Mouse (Mus musculus) layer of hippocampus, adult 2 months (tissue): Measurements from ENCODE around the gene B9d2. TPM values are rescaled to one million over a fixed set of nuclear protein-coding genes. Genes with fewer than 3 reads are reported as not detected.
"Not testable (repeated sequence)": the region's sequence is repeated elsewhere in the genome, so short reads cannot be mapped to it uniquely, and the experiment has no call there.

ENCODE experiments used
- DNase-seq, 2 experiments: peaks; one replicate each; pipeline ENCODE4 v3.0.0; 2022; ENCODE audit warnings: low spot score in 2 of 2
- H3K27ac ChIP-seq: fragments of 200-600 bp; 2 replicates; pipeline ENCODE4 v1.8.1; 2022
- H3K4me3 ChIP-seq: fragments of 200-600 bp; 2 replicates; pipeline ENCODE4 v1.8.1; 2022; ENCODE audit warnings: mild to moderate bottlenecking
- CTCF ChIP-seq: fragments of 200-600 bp; conservative IDR thresholded peaks from 2 replicates; pipeline ENCODE4 v1.8.1; 2022; ENCODE audit warnings: antibody characterized with exemption, mild to moderate bottlenecking, moderate library complexity
- total RNA-seq, 2 experiments: library from RNA; stranded (reverse); gene quantifications; 2 replicates each; pipeline ENCODE4 v1.2.3; 2021

B9d2 gene
- total RNA-seq, 2 experiments from 2014 or later: 20.2 to 20.6 TPM

DNA sequence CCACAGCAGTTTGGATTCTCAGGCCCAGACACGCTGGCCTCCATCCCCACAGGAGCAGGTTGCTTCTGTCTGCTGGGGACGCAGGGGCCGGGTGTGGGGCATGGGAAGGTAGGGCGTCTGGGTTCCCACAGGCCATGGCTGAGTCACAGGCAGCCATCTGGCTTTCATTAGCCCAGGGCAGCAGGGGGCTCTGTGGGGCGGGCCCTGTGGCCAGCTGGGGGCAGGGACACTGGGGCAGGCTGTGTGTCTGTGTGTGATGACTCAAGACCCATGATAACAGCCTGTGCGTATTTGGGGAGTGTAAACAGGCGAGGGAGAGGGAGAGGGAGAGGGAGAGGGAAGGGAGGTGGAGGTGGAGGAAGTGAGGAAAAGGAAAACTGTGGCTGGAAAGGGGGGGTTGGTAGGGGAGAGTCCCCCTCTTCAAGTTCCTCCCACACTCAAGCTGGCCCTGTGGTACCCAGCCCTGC is 31.2 kb downstream of the B9d2 start:
- Histone ChIP-seq H3K4me3 (no peak overlapping the region), H3K27ac (peak overlapping the region; percentile 67)
- TF ChIP-seq CTCF: no peak
- DNase-seq: no peak

GRCm38 (mm10) chr7:25712801-25713200 is 32.2 kb downstream of the B9d2 start:
- TF ChIP-seq CTCF: no peak
- no peak overlapping the region for H3K4me3 ChIP-seq
- H3K27ac ChIP-seq: no peak overlapping the region
- DNase-seq: no peak

GRCm38 (mm10) chr7:25714581-25714980 is 34.0 kb downstream of the B9d2 start:
- no peak for TF ChIP-seq CTCF
- no peak overlapping the region for H3K27ac ChIP-seq
- no peak overlapping the region for H3K4me3 ChIP-seq
- no peak for DNase-seq

DNA sequence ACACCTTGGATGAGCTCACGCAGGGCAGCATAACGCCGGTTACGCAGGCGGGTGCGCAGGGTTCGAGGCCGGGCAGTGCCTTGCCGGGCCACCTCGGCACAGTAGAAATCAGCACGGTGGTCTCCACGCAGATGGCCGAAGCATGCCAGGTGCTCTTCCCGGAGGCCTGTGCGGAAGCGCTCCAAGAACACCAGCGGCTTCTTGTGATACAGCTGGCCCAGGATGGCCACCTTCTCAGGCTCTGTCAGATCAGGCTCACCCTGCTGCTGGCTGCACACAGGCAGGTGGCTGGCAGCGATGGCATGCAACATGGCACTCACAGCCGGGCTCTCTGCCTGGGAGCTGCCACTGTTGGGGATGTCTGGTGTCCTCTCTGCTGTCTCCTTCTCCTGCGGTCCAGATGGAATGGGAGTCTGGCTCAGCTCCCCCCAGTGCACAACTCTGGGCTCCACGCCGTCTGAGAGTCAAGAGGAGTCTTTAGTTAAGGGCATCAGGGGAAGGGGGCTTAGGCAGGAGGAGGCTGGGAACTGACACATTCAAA is 35.2 kb downstream of the B9d2 start:
- no peak for TF ChIP-seq CTCF
- peak overlapping the region; percentile 57; the same call in 1 of the 2 replicates for H3K27ac ChIP-seq
- no peak overlapping the region for H3K4me3 ChIP-seq
- no peak for DNase-seq

DNA sequence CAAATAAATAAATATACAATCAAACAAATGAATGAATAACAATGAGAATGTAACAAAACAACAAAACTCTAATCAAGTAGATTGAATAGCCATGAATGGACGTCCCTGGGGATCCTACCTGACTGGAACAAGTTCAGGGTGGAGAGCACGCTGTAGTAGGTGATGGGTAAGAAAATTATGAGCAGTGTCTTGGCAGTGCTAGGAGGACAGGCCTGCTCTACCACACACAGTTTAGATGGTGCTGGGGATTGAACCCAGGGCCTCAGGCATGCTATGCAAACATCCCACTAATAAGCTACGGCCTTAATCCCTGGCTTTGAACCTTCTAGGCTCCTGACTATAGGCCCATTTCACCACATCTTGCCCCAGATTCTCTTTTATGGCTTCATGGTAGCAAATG is 36.9 kb downstream of the B9d2 start:
- DNase-seq: no peak
- Histone ChIP-seq H3K27ac (no peak overlapping the region), H3K4me3 (peak overlapping the region; percentile 86)
- TF ChIP-seq CTCF: no peak

GRCm38 (mm10) chr7:25718788-25719417 is 38.3 kb downstream of the B9d2 start, which contains the start of gene Ccdc97:
TSS of gene Ccdc97 (minus strand) at chr7:25719088.
- DNase-seq: peak; percentile 94 to 95
- no peak; the same call in 1 of the 2 replicates for TF ChIP-seq CTCF
- peak within 1 kb of the TSS; percentile 97 for H3K27ac ChIP-seq
- peak within 1 kb of the TSS; percentile 86 for H3K4me3 ChIP-seq

- peak; percentile 90 for TF ChIP-seq CTCF
- H3K4me3 ChIP-seq: no peak overlapping the region; the same call in 1 of the 2 replicates
- DNase-seq: peak; percentile 74 to 85
- no peak overlapping the region for H3K27ac ChIP-seq
Measured at GRCm38 (mm10) chr7:25719761-25720610, 39.4 kb downstream of the B9d2 start.

DNA sequence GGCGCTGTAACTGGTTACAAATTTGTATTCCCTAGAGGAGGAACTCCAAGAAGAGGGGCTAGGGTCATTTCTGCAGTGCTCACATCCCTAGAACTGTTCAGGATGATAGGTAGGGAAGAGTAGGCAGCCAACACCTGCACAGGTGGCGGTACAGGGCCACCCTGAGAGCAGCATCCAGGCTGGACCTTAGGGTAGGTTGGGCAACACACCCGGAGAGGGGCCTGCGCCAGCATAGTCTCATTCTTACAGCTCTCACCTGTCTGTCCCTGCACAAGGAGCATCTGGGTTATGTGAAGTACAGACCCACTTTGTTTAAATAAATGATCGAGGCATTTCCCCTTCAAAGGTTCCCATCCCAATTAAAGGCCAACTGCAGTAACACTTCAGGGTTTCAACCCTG is 40.2 kb downstream of the B9d2 start:
- Histone ChIP-seq H3K4me3 (no peak overlapping the region), H3K27ac (no peak overlapping the region)
- DNase-seq: no peak
- no peak for TF ChIP-seq CTCF

DNA sequence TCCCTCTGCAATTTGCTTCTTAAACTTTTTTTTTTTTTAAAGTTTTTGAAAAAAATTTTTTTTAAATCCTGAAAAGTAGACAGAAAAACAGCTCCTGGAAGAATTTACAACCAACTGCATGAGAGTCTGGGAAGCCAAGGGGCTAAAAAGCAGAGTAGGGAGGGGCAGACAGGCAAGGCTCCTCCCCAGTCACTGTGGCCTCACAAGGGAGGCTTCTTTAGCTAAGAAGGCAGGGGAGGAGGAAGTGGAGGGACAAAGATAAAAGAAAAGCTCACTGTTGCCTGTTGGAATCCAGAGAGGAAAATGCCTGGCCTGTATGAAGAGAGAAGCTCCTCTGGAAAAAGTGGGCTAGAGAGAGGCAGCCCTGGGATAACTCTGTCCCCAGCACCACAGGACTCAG is 41.2 kb downstream of the B9d2 start:
- not testable (repeated sequence) for DNase-seq, H3K27ac ChIP-seq, H3K4me3 ChIP-seq

DNA sequence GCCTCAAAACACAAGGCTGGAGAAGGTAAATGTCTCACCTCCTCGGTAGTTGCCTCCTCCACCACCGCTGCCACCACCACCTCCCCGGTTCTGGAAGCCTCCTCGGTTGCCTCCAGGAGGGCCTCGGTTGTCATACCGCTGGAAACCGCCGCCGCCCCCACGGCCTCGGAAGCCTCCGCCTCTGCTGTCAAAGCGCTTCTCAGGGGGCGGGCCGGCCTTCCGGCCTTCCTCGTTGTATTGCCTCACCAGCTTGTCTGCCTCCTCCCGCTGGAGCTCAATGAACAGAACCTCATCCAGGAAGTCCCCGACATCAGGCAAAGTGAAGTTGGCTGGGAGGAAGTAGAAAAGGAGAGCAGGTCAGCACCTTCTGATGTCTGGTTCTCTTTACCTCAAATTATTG is 45.3 kb downstream of the B9d2 start:
- no peak for TF ChIP-seq CTCF
- no peak for DNase-seq
- no peak overlapping the region for H3K4me3 ChIP-seq
- no peak overlapping the region for H3K27ac ChIP-seq

- no peak for DNase-seq
- TF ChIP-seq CTCF: no peak
- H3K4me3 ChIP-seq: no peak overlapping the region
- H3K27ac ChIP-seq: no peak overlapping the region
Measured at GRCm38 (mm10) chr7:25727800-25728199, 47.2 kb downstream of the B9d2 start.

DNA sequence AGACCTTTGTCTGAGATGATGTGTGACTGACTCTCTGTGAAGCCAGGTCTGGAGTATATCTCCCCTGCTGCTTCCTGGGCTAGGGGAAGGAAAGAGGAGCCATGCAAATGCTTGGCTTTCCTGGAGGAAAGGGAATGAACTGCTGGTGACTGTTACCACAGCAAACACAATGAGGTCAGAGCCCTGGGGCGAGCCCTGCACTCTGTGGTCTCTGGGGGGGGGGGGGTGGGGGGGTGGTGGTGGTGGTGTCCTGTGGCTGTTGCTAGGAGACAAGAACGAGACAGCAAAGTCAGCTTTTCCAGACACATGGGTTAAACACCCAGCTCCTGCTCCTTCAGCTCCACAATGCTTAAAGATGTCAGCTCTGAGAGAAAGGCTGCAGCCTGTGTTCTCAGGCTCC is 48.8 kb downstream of the B9d2 start:
- DNase-seq: no peak
- H3K27ac ChIP-seq: no peak overlapping the region
- no peak overlapping the region for H3K4me3 ChIP-seq
- TF ChIP-seq CTCF: no peak

- no peak overlapping the region for H3K27ac ChIP-seq
- no peak overlapping the region for H3K4me3 ChIP-seq
- no peak for TF ChIP-seq CTCF
- DNase-seq: no peak
Measured at GRCm38 (mm10) chr7:25729862-25730261, 49.3 kb downstream of the B9d2 start.
